Mouse (Mus musculus) heart, adult 11 months (tissue): ENCODE data around the gene Nrg3.
"Not testable (repeated sequence)": the region's sequence is repeated elsewhere in the genome, so short reads cannot be mapped to it uniquely, and the experiment has no call there.

Source experiments
- DNase-seq: peaks from one replicate; pipeline ENCODE4 v3.0.0; 2022

The Nrg3 gene

GRCm38 (mm10) chr14:39191946-39192345, 280.9 kb downstream of the Nrg3 start:
- no peak for DNase-seq

GRCm38 (mm10) chr14:39173709-39174108, 299.2 kb downstream of the Nrg3 start:
- no peak for DNase-seq

- DNase-seq = no peak
Observed at GRCm38 (mm10) chr14:39160140-39160539, 312.7 kb downstream of the Nrg3 start.

- DNase-seq = no peak
Observed at GRCm38 (mm10) chr14:39155462-39155861, 317.4 kb downstream of the Nrg3 start.

GRCm38 (mm10) chr14:39129766-39130165, 343.1 kb downstream of the Nrg3 start:
- no peak for DNase-seq

GRCm38 (mm10) chr14:39117977-39118376, 354.9 kb downstream of the Nrg3 start:
- no peak for DNase-seq

- DNase-seq = not testable (repeated sequence)
Observed at GRCm38 (mm10) chr14:39116522-39117231, 356.2 kb downstream of the Nrg3 start.

- DNase-seq = no peak
Observed at GRCm38 (mm10) chr14:39109566-39109965, 363.3 kb downstream of the Nrg3 start.

GRCm38 (mm10) chr14:39106776-39107175, 366.1 kb downstream of the Nrg3 start:
- no peak for DNase-seq

GRCm38 (mm10) chr14:39095219-39095618, 377.7 kb downstream of the Nrg3 start:
- no peak for DNase-seq

GRCm38 (mm10) chr14:39079461-39079860, 393.4 kb downstream of the Nrg3 start:
- no peak for DNase-seq

GRCm38 (mm10) chr14:39051542-39051941, 421.3 kb downstream of the Nrg3 start:
- DNase-seq = no peak

- DNase-seq = no peak
Observed at GRCm38 (mm10) chr14:39049021-39049420, 423.9 kb downstream of the Nrg3 start.

GRCm38 (mm10) chr14:39044290-39044689, 428.6 kb downstream of the Nrg3 start:
- DNase-seq = no peak

GRCm38 (mm10) chr14:39043793-39044192, 429.1 kb downstream of the Nrg3 start:
- DNase-seq = no peak

- DNase-seq = no peak
Observed at GRCm38 (mm10) chr14:39043384-39043783, 429.5 kb downstream of the Nrg3 start.

- no peak for DNase-seq
Observed at GRCm38 (mm10) chr14:39039046-39039445, 433.8 kb downstream of the Nrg3 start.

- DNase-seq = no peak
Observed at GRCm38 (mm10) chr14:39034482-39034881, 438.4 kb downstream of the Nrg3 start.

- no peak for DNase-seq
Observed at GRCm38 (mm10) chr14:39023065-39023464, 449.8 kb downstream of the Nrg3 start.

GRCm38 (mm10) chr14:39014126-39014525, 458.8 kb downstream of the Nrg3 start:
- DNase-seq = no peak

GRCm38 (mm10) chr14:38997843-38998242, 475.0 kb downstream of the Nrg3 start:
- no peak for DNase-seq

- DNase-seq = no peak
Observed at GRCm38 (mm10) chr14:38992574-38992866, 480.4 kb downstream of the Nrg3 start.

- no peak for DNase-seq
Observed at GRCm38 (mm10) chr14:38991847-38992573, 480.9 kb downstream of the Nrg3 start.

GRCm38 (mm10) chr14:38959367-38959766, 513.5 kb downstream of the Nrg3 start:
- DNase-seq = no peak

GRCm38 (mm10) chr14:38937481-38937880, 535.4 kb downstream of the Nrg3 start:
- DNase-seq = no peak
